Mouse (Mus musculus) CD4-positive, CD25-positive, alpha-beta regulatory T cell, adult 2 months (primary cell): ENCODE measurements at regions not wholly inside any gene's neighbourhood (a gene's known extent, or its start where the extent isn't known, plus 50 kb on each side); places are given as distances from the start of the nearest gene placed in this dataset.

Experiments used
- DNase-seq: peaks from one replicate; pipeline ENCODE4 v3.0.0-alpha.2; 2012; ENCODE audit warnings: low read depth, low spot score

DNA sequence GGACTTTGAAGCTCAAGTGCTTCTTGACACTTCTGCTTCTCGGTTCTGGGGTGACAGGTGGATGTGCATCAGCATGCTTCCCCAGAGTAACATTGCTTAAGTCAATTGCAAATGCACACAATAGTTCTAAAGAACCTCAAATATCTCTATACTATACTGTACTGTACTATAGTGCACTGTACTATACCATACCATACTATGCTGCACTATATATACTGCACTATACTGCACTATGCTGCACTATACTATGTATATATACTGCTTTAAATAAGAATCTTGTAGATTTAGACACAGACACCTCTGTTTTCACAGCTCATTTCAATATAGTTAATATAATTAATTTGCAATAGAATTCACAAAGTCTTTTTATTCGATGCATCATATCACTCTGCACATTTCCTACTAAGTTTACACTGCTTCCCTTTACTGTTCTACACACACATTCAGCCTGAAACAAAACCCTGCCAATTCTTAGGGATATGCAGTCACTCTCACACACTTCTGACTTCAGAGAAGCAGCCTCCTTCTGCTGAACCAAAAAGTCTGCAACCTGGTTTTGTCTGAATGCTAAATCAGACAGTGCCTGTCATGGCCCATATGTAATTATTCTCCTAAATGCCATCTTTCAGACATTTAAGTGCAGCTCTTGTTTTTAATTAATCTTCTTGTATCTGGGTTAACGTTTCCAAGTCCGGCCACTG lies 570.8 kb upstream of the Map3k7 start:
- no peak for DNase-seq

DNA sequence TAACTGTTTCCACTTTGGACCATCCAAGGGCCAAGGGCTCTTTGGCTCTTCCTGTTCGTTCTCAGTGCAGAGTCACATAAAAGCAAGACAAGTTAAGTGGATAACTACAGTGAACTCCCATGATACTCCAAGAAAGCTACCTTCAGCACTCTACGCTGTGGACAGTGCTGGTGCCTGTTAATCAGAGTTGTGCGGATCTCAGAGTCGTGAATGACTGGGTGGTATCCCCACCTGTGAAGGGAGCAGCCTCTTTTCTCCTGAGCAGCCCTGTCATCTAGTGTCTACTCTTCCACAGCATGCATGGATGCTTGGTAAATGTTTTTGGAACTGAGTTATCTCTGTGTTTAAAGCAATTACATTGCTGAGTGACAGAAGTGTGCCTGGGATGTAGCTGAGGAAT lies 568.4 kb upstream of the Map3k7 start:
- DNase-seq, result no peak

DNA sequence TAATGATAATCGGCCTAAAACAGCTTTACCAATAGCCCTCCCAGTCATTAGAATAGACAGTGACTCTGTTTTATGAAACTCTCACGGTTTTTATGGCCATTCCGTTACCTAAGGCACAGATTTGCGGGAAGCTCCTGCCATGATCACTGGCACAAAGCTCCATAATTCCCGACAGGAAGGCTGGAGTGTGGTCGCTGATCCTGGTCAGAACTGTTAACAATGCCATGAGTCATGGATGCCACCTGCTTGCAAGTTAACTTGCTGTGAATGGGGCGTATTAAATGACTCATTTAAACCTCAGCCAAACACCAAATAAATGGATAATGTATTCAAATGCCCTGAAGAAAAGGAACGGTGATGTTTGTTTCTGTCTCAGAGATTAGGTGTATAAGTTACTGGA lies 559.9 kb upstream of the Map3k7 start:
- DNase-seq, result no peak

DNA sequence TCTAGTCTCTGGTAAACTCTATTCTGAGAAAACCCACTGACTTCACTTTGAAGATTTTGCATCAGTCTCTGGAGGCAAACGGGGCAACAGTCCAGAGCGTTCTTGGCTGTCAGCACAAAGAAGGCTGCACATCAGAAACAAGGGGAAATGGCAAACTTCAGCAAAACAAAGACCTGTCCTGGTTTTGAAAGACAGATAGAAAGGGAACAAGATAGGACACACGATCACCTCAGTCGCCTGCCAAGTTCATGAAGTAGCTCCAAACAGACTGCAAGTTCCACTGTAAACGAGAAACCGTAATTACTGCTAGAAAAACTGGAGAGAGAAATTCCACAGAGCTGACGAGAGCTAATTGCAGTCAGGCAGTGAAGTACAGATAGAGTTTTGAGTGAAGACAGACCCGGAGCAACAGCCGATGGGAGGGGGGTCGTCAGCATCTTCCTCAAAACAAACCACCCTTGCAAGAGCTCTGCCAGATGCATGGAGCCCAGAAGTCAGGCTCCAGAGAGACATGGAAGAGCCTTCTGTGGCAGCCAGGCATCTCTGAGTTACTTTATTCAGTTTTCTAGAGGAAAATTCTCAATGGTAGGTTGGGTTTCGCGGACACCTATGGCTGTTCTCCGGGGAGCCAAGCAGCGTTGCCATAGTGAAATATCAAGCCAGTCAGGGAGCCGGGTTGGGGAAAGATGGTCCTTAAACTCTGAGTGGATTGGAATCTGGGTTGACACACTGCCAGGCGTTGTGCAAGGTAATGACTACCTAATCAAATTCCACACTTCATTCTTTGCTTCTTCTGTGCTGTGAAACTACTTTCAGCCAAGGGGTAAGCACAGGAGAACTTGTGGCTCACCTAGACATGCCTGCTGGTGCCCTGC lies 558.8 kb upstream of the Map3k7 start:
- DNase-seq, result no peak

DNA sequence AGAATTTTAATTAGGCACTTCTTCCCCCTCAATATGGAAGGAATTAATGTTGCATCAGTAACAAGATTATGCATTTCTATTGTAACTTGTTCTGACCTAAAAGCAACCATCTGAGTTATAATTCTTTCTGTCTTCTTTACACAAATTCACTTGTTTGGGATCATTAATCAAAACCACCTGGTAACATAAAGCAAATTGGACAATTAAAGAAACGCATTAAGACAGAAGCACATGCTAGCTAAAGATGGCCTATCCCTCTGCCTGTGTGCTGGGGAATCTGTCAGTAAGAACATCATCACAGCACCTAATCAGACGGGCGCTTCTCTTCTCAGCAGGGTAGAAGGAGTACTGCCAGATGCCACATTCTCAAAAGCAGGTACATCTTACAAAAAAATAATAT lies 553.7 kb upstream of the Map3k7 start:
- DNase-seq, result no peak

DNA sequence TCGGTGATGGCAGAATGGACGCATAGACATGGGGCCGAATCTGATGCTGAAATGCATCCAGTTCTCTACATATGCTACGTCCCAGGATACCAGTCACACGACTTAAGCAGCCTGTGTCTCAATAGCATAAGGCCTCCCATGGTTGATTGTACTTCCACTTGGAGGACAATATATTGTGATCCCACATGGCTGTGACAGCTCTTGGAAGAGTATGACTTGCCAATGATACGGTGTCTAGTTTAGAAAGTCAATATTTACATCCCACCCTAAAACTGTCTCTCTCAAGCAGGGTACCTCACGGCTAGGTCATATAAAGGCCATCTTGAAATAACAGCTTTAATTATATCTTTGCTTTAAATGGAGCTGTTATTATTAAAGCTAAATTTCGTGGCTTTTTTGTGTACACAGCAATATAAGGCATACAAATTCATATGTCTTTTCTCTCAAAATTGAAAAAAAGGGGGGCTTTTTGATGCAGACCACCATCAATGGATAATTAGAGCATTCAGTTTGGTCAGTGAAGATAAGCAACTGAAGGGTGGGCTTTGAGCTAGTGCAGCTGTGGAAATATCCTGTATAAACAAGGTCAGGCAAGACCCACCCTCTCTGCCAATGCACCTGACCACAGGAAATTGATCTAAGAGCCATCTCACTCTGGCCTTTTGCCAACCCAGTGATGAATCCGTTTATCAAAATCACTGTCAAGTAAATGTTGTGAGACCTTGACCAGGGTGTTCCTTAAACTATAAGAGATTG lies 551.9 kb upstream of the Map3k7 start:
- no peak for DNase-seq

DNA sequence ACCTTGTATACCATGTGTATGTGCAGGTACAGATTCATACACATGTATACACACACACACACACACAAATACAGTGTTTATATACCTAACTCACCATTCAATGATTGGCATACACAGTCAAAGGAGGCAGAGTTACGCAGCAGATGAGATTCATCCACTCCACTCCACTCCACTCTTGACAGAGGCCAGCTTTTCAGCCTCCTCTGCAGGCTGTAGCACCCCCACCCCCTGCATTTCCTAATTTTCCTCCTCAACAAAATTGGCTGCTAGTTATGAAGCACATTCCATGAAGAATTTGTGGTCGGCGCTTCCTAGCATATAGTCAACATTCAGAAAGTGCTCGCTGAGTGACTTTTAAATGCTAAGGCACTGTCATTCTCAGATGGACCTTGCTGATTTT lies 546.7 kb upstream of the Map3k7 start:
- no peak for DNase-seq

DNA sequence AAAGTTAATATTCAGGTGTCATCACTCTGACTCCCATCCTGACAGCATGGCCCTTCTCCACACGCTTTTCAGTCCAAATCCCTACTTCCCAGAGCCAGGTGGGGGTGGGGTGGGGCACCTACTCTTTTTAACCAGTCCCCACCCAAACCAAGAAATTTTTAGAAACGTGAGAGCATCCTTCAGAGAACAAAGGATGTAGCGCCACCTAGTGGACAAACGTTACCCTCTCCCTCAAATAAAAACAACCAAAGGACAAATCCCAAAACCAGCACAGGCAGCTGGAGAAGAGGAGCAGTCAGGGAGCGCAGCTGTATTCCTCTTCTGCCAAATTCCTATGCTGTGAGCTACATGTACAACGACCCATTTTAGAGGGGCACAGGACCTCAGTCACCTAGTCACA lies 544.7 kb upstream of the Map3k7 start:
- DNase-seq, result peak; percentile 15

DNA sequence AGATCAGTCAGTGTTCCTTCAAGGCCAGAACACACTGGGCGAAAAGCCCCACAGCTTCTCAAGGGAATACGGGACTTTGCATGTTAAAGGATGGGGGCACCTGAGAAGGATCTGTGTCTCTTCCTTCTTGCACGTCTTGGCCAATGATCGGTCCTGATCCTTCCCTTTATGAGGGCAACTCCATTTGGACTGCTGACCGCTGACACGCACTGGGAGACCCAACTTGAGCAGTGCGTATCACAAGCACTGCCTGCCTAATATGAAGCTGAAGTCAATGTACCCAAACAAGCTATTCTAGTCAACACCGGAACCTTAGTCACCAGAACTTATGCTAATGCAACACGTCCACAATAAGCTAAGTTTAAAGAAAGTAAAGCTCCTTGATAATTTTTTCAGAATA lies 543.7 kb upstream of the Map3k7 start:
- no peak for DNase-seq

DNA sequence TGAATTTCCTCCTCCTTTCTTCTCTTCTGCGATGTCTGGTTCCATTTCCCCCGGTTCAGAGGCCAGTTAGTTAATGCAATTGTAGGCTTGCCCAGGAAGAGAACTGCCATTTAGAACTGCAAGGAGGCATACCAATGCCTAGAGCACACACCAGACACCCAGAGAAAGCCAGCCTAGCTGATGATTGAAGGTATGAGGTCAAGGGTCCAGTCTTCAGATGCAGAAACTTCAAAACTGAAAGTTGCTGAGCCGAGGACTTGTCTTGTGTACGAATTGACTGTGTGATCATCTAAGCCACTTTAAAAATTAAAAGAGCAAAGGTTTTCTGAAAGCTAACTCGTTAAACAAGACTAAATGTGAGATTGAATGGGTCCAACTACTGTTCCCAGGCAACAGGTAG lies 542.5 kb upstream of the Map3k7 start:
- DNase-seq, result no peak

DNA sequence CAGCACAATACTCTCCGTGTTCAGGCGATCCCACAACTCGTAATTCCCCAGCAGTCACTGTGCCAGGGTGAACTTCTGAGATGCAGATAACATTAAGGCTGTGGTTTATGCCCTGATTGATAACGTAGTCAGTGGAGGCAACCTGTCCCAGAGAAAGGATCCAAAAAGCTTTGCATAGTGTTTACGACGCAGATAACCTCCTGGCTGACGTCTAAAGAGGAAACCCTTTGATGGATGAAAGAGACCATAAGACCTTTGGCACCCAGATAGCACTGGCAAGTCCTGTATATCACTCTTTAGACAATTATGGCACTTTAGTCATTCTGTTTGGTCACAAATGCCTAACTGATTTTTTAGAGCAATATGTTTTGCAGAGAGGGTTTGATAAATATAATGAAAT lies 538.8 kb upstream of the Map3k7 start:
- no peak for DNase-seq

DNA sequence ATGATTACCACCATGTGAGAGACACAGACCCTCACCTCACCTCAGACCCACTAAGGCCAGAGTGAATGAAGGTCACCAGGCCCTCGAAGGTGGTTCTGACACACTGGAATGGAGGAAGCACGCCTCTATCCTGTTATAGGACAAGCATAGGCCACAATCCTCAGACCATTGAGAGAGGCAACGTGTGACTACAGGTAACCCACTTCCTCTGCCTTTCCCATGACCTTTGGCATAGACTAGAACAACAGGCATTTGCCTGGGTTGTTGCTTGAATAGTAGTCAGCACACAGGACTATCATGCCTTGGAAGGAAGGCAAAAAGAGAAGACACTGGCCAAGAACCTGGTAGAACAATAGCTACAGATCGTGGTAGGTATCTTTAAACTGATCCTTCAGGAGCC lies 538.2 kb upstream of the Map3k7 start:
- no peak for DNase-seq

DNA sequence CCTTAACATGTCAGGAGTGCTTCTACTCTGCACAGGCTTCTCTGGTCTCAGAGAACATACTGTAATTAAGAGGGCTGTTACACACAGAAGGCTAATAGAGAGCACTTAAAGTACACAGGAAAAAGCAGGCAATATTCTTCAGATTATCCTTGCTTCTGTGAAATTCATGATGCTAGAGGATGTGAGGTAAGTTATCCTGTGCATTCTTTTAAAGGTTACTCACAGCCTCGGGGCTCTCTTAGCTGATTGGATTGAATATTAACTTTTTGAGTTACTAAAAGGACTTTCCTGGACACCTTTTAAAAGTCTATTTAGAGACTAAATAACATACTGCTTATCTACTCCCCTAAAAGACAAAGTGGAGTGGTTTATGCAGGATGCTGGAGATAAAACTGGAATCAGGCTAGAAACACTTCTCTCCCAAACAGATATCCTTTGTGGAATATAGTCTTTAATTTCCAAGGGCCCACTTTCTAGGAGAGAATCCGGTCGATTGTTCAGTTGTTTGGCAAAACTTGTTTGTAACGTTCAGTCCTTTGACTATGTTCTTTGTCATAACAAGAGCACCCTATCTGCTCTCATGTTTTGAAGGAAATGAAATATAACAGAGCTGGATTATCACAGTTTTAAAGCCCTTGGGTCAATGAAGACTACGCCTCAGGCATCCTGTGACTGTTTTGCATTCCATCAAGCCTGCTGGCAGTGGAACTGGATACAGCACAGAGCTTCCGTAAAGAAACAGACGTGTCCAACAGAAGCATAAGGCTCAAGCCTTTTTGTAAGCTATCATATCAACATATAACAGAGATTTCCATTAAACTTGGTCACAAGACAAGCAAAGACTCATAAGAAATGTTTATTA lies 537.5 kb upstream of the Map3k7 start:
- no peak for DNase-seq

DNA sequence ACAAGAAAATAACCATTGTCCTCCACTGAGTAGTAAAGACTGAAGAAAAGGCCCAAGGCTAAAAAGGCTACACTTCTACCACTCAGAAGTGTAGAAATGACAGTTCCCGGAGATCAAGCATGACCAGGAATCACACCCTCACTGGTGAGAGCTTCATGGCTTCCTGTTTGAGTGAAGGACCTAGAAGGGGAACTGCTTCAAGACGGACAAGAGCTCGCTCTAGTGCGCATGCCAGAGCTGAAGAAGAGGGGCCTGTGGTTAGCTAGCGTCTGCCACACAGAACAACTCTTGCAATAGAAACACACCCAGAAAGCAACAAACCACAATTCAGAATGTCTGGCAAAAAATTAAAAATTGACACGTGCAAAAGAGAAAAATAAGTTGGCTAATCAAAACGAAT lies 530.0 kb upstream of the Map3k7 start:
- no peak for DNase-seq

DNA sequence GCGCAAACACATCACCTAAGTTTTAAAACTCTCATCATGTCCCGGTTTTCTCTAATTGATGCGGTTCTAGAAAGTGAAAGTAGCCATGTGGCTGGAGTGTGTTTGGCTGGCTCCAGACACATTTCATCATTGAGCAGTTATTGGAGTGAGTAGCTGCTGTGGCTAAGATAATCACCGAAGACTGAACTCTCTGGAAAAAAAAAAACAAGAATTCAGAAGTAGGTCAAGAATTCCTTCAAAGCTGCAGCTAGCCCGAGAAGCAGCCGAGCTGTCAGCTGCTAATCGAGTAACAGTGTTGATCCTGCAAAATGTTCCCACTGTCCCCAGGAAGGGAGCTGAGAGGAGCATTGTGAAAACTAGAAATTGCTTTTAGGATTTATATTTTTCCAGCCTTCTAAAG lies 509.0 kb upstream of the Map3k7 start:
- no peak for DNase-seq

DNA sequence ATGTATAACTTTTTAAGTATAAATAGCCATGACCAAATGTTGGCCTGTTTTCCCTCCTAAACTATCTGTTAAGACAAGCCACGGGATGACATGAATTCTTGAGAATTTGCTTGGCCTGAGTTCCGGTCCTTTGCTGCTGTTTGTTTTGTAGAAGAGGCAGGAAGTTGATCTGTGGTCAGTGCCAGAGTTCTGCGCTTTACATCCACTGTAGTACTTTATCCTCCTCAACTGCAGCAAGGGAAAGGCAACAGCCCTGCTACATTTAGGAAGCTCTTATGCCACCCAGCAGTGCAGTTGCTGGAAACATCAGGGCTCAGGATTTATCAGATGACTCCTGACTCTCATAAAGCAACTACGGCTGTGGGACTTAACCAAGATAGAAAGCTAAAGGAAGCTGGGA lies 508.4 kb upstream of the Map3k7 start:
- no peak for DNase-seq

DNA sequence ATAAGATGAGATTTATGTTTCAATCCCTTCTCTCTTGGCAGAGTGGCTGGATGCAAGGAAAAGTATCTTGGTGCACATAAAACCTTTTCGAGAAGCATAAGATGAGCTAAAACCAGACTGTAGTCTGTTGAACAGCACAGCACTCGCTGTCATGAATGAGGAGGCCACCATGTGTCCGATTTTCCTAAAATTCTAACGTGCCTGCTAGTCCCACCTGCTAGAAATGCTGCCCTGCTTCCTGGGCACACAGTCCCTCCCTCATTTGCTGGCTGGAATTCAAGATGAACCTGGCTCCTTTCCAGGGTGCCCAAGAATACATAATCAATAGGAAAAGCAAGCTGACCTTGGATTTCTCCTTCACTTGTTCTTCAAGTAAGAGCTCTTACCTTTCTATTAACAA lies 501.4 kb upstream of the Map3k7 start:
- DNase-seq, result no peak

DNA sequence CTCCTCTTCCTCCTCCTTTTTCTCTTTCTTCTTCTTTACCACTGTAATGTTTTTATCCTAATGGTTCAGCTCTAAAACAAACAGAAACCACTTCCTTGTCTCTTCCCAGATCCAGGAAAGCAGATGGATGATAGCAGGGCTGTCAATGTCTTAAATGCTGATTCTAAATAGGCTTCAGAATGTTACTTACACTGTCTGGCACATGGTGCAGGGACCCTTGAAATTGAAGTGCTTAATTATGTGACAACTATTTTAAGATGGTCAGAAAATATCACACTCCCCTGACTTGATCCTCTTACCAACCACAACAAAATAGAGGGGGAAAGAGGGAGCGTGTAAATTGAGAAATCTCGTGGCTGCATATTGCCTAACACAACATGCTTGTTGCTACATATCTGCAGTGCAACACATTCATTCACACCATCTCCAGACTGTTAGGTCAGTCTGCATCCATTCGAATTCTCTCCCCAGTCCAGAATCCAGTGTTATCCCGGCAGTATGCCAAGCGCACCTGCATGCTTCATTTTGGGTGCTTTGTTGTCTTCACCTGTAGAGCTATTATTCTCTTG lies 500.7 kb upstream of the Map3k7 start:
- no peak for DNase-seq

DNA sequence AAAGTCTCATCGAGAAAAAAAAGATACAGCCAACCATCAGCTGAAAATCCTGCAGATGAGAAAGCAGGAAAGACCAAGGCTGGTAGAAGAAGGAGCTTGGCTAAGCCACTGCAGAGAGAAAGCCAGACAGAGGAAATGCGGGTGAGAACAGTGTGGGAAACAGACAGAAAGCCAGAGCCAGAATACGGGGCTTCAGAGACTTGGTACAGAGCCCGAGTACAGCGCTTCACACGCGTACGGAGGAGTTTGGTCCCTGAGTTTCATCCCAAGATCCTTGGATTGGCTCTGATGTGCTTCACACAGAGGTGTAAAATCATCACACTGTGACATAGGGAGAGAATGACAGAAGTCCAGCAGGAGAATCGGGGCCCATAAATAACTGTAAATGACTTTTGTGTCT lies 495.6 kb upstream of the Map3k7 start:
- no peak for DNase-seq

DNA sequence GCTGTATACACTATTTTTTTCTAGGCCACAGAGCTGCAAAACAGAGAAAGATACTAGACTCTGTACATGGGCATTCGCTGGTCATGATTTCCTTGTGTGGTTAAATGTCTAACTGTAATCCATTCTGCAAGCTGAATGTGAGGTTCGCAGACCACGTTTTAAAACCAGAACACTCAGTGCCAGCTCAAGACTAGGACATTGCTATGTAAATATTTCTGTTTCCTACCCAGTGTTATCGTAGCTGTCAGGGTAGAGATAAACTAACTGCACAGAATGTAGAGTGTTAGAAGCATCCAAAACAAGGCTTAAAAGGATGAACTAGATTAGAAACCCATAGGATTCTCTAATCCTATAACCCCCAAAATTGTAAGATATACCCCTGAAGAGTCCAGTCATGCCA lies 494.1 kb upstream of the Map3k7 start:
- no peak for DNase-seq

DNA sequence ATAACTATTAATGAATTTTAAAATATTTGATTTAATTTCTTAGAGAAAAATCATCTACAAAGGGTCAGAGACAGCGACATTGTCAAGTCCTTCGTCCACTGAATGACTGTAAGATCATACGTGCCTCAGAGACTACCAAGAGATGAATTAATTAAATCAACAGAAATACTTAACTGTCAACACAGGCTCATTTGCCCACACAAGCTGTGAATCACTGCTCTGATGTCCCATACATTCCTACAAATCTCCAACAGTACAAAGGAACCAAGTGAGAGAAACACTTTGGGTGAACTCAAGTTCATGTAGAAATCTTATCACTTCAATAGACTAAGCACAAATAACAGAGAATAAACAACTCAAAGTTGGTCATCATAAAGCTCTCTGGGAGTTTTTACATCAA lies 471.4 kb upstream of the Map3k7 start:
- no peak for DNase-seq
